13 mouse cellular contexts compared by ENCODE assay signal in the genomic region with DNA sequence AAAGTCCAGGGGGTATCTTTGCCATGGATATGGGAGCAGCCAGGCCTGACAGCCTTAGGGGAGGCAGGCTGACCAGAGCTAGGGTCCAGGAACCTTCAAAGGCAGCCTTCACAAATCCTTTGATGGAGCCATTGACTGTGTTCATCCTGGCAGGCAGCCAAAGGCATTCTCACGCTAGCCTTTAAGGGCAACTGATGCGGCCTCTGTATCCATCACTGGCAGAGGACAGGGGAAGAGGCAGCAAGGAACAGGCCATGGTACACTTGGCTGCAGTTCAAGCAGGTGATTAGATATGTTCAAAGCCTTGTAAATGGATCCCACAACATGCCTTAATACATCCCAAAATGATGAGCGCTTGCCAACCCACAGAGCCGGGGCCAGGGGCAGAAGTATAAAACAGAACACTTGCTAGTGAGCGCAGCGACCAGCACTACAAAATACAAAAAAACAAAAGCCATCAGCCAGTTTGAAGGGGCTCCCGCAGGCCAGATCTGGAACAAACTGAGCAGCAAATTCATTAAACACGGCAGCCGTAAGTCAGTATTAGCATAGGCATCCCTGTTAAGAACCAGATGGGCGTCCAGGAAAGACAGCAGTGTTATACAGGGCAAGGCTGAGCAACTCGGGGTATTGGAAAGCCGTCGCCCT. TPM values are rescaled to one million over a fixed set of nuclear protein-coding genes. Genes with fewer than 3 reads are reported as not detected.
DNase-seq lines count a peak whose midpoint lies in the region; ATAC-seq lines count a peak whose summit lies in the region.
"Had no signal": no experiment of that assay in that cellular context is flagged by ENCODE, and none has a peak within 500 bp of the region (broad histone marks: within the 10 kb centered on the region; RNA-seq: fewer than 3 reads in every experiment).

No protein-coding gene starts in this region.

- H3K4me3 ChIP-seq in heart, embryonic 15.5 days: no peak overlapping the region
- no peak overlapping the region for H3K4me3 ChIP-seq in hindbrain, embryonic 13.5 days
- no peak overlapping the region for H3K4me3 ChIP-seq in neural tube, embryonic 14.5 days (ENCODE audit: low read depth, low read length)

- intact Hi-C loops in gastrocnemius, postnatal 14 days (cut with DNase I; ENCODE audit: low total_unique reads): no loop called here

- peaks cover 9% of the 10 kb centered on the region; the same call in 1 of the 2 replicates for H3K36me3 ChIP-seq in heart, embryonic 15.5 days
- peaks cover 7% of the 10 kb centered on the region; the same call in 1 of the 2 replicates for H3K36me3 ChIP-seq in hindbrain, embryonic 13.5 days
- H3K36me3 ChIP-seq in neural tube, embryonic 14.5 days (ENCODE audit: control insufficient read depth, insufficient read depth, low read length): no peaks in the 10 kb centered on the region

- 0 out of 2 replicates have a peak, but pooled peaks have one; percentile 27 for ATAC-seq in heart, embryonic 15.5 days (replicated peaks; ENCODE audit: insufficient number of reproducible peaks, insufficient read depth, low FRiP score, low read depth)
- ATAC-seq in hindbrain, embryonic 13.5 days (ENCODE audit: low FRiP score): peak; percentile 41
- peak; percentile 63; the same call in 1 of the 2 replicates for ATAC-seq in neural tube, embryonic 14.5 days (ENCODE audit: low read depth)

- no peak overlapping the region for H3K27ac ChIP-seq in heart, embryonic 15.5 days
- peak overlapping the region; percentile 72 for H3K27ac ChIP-seq in hindbrain, embryonic 13.5 days
- H3K27ac ChIP-seq in neural tube, embryonic 14.5 days (ENCODE audit: low read depth, low read length): peak overlapping the region; percentile 40; the same call in 1 of the 2 replicates

- H3K27me3 ChIP-seq in heart, embryonic 15.5 days: no peaks in the 10 kb centered on the region
- H3K27me3 ChIP-seq in hindbrain, embryonic 13.5 days: no peaks in the 10 kb centered on the region
- no peaks in the 10 kb centered on the region for H3K27me3 ChIP-seq in neural tube, embryonic 14.5 days (ENCODE audit: control insufficient read depth, insufficient read depth, low read length)

- no peak for DNase-seq in heart, postnatal 4 days
- DNase-seq in adrenal gland, postnatal 25 days: peak; percentile 66
- DNase-seq in layer of hippocampus, adult 11-12 months (ENCODE audit: low spot score): no peak
- DNase-seq in gastrocnemius, postnatal 14 days: no peak
- no peak for DNase-seq in lung, postnatal 25 days (ENCODE audit: low spot score)
- DNase-seq: embryo, embryonic 11 days; kidney, adult 8-10 months; lung, postnatal 36 days; thymus, postnatal 4 days had no signal

- peaks cover 10% of the 10 kb centered on the region for H3K4me1 ChIP-seq in heart, embryonic 15.5 days (replicated peaks)
- H3K4me1 ChIP-seq in hindbrain, embryonic 13.5 days (replicated peaks): peaks cover 26% of the 10 kb centered on the region
- 0 out of 2 replicates have a peak, but pooled peaks cover 13% of the 10 kb centered on the region for H3K4me1 ChIP-seq in neural tube, embryonic 14.5 days (ENCODE audit: control insufficient read depth, insufficient read depth, low read length)

- WGBS in heart, embryonic 15.5 days: 58% methylated on average over 13 of the region's 13 CpGs
- 38% methylated on average over 13 of the region's 13 CpGs for WGBS in hindbrain, embryonic 13.5 days
- WGBS in neural tube, embryonic 14.5 days: 37% methylated on average over 13 of the region's 13 CpGs

- no peak overlapping the region for H3K9ac ChIP-seq in heart, embryonic 15.5 days
- H3K9ac ChIP-seq in hindbrain, embryonic 13.5 days: no peak overlapping the region
- H3K9ac ChIP-seq in neural tube, embryonic 14.5 days (replicated peaks; ENCODE audit: low read depth, low read length): no peak overlapping the region

- no peaks in the 10 kb centered on the region for H3K9me3 ChIP-seq in heart, embryonic 15.5 days (replicated peaks)
- no peaks in the 10 kb centered on the region for H3K9me3 ChIP-seq in hindbrain, embryonic 13.5 days
- no peaks in the 10 kb centered on the region for H3K9me3 ChIP-seq in neural tube, embryonic 14.5 days (ENCODE audit: control insufficient read depth, low read length)

- H3K4me2 ChIP-seq in heart, embryonic 15.5 days: no peak overlapping the region
- H3K4me2 ChIP-seq in hindbrain, embryonic 13.5 days: no peak overlapping the region
- no peak overlapping the region for H3K4me2 ChIP-seq in neural tube, embryonic 14.5 days (ENCODE audit: low read depth, low read length)

RNA-seq across cellular contexts. Expression of a gene that starts 19.0 kb away (rescaled TPM):
- not detected in 2 replicates for polyA plus RNA-seq in heart, embryonic 15.5 days (2015; fragmentation: Nextera tagmentation; extraction: Ambion mirVana)
- under 1 TPM in 1 of 2 experiments, not detected in 1; 0.07 TPM for total RNA-seq in heart, postnatal 4 days (2021)
- 0.21 and 0.24 TPM in 2 replicates for total RNA-seq in adrenal gland, postnatal 25 days (2021)
- 0.40 and 0.42 TPM in 2 replicates for polyA plus RNA-seq in hindbrain, embryonic 13.5 days (2015; fragmentation: Nextera tagmentation; extraction: Ambion mirVana)
- 0.36 and 0.67 TPM in 2 replicates for polyA plus RNA-seq in neural tube, embryonic 14.5 days (2014; fragmentation: Nextera tagmentation; extraction: Ambion mirVana)
- total RNA-seq in gastrocnemius, postnatal 14 days (2021): under 1 TPM in 1 of 2 experiments, not detected in 1; 0.07 TPM
- total RNA-seq: liver, adult 2 months had no signal
- polyA plus RNA-seq: liver, adult 2 months had no signal
